Comparison of ENCODE assay signal across 8 mouse cellular contexts in genomic region chr1:72870615-72871336, GRCm38 (mm10). TPM values are rescaled to one million over a fixed set of nuclear protein-coding genes. Genes with fewer than 3 reads are reported as not detected.
DNase-seq lines count a peak whose midpoint lies in the region; ATAC-seq and TF ChIP-seq lines count a peak whose summit lies in the region.

No protein-coding gene starts in this region.

- no peaks in the 10 kb centered on the region for H3K9me3 ChIP-seq in megakaryocyte, embryonic 14.5 days

- no peak overlapping the region for H3K27ac ChIP-seq in small intestine, adult 2 months (ENCODE audit: insufficient read depth, low read depth, low read length)

- WGBS in small intestine, adult 2 months = under 1% methylated on average over 20 of the region's 20 CpGs

- peak; percentile 86 for DNase-seq in ZHBTc4 (ENCODE audit: low read depth, low spot score)
- peak; percentile 84 for DNase-seq in gastrocnemius, postnatal 14 days
- DNase-seq in induced T-regulatory cell, adult 2 months (ENCODE audit: low read depth) = peak; percentile 15
- DNase-seq in left cerebral cortex, postnatal 10 days (ENCODE audit: extremely low spot score in 1 of 2, low spot score in 2 of 2) = peak; percentile 91 to 92
- no peak for DNase-seq in c-Kit-positive CD71-positive TER-119-positive erythroid progenitor cells, embryonic 14.5 days (ENCODE audit: low spot score)

- intact Hi-C loops in gastrocnemius, postnatal 14 days (cut with DNase I; ENCODE audit: low total_unique reads) = no loop called here
- intact Hi-C loops in left cerebral cortex, postnatal 10 days (cut with DNase I) = loop anchor here (10.0 kb wide), 1 partner anchor 664 kb away; no protein-coding TSS in a partner anchor

- no peak for TF ChIP-seq CTCF in small intestine, adult 2 months (IDR thresholded peaks at IDR 0.05; ENCODE audit: extremely low read depth, insufficient read length, insufficient replicate concordance, low read depth, low read length)

- no peaks in the 10 kb centered on the region for H3K36me3 ChIP-seq in megakaryocyte, embryonic 14.5 days (replicated peaks; ENCODE audit: low read length)
- no peaks in the 10 kb centered on the region for H3K36me3 ChIP-seq in small intestine, adult 2 months (ENCODE audit: control insufficient read depth, insufficient read depth, low read length)

- H3K27me3 ChIP-seq in megakaryocyte, embryonic 14.5 days (replicated peaks) = peaks cover 72% of the 10 kb centered on the region
- H3K27me3 ChIP-seq in small intestine, adult 2 months (ENCODE audit: control insufficient read depth, insufficient read depth, low read length) = peaks cover 26% of the 10 kb centered on the region

- no peak for TF ChIP-seq POLR2A in small intestine, adult 2 months (IDR thresholded peaks at IDR 0.05; ENCODE audit: low read depth, low read length)

- peaks cover 58% of the 10 kb centered on the region for H3K4me1 ChIP-seq in megakaryocyte, embryonic 14.5 days
- peaks cover 14% of the 10 kb centered on the region for H3K4me1 ChIP-seq in small intestine, adult 2 months (ENCODE audit: control insufficient read depth, insufficient read depth, insufficient read length, low read length)

- peak overlapping the region; percentile 87 for H3K4me3 ChIP-seq in megakaryocyte, embryonic 14.5 days (replicated peaks)
- peak overlapping the region; percentile 56 for H3K4me3 ChIP-seq in small intestine, adult 2 months (ENCODE audit: low read depth, low read length)

- ATAC-seq in common myeloid progenitor, adult 5-6 weeks (replicated peaks; ENCODE audit: low read depth, poor library complexity, severe bottlenecking) = peak; percentile 38

RNA-seq across cellular contexts. Expression of gene Igfbp5, which starts 3.9 kb away (rescaled TPM):
- 0.37 and 1.0 TPM in 2 replicates for total RNA-seq in common myeloid progenitor, adult 5-6 weeks (2017)
- total RNA-seq in gastrocnemius, postnatal 14 days (2021) = 100 to 1,000 TPM; 254 to 324 TPM
- 10 to 100 TPM; 97.0 to 98.9 TPM for total RNA-seq in left cerebral cortex, postnatal 10 days (2021)
- polyA plus RNA-seq in megakaryocyte, embryonic 14.5 days (2012; ENCODE audit: insufficient read depth, low replicate concordance) = 0.04 TPM in 1 of 2 replicates, not detected in the other
- polyA plus RNA-seq in small intestine, adult 2 months (2012; rRNA removed) = 5.5 and 8.6 TPM in 2 replicates

RNA-seq across cellular contexts. Expression of gene Igfbp2, which starts 46.5 kb away (rescaled TPM):
- not detected in 2 replicates for total RNA-seq in common myeloid progenitor, adult 5-6 weeks (2017)
- 1 to 10 TPM; 2.5 to 3.1 TPM for total RNA-seq in gastrocnemius, postnatal 14 days (2021)
- 100 to 1,000 TPM; 109 to 114 TPM for total RNA-seq in left cerebral cortex, postnatal 10 days (2021)
- not detected in 2 replicates for polyA plus RNA-seq in megakaryocyte, embryonic 14.5 days (2012; ENCODE audit: insufficient read depth, low replicate concordance)
- 7.7 and 17.9 TPM in 2 replicates for polyA plus RNA-seq in small intestine, adult 2 months (2012; rRNA removed)

Comparison
In these comparisons a context has a peak if more than half of its experiments do, and no peak if none do; other contexts are left out.
1. RNA of gene Igfbp5, which starts 3.9 kb away (total RNA-seq): 254 to 324 TPM in gastrocnemius, postnatal 14 days and 97.0 to 98.9 TPM in left cerebral cortex, postnatal 10 days; 0.37 to 1.0 TPM in common myeloid progenitor, adult 5-6 weeks; every median in the first group is over 10 times any median in the second.
2. RNA of gene Igfbp2, which starts 46.5 kb away (total RNA-seq): 109 to 114 TPM in left cerebral cortex, postnatal 10 days; 2.5 to 3.1 TPM in gastrocnemius, postnatal 14 days and not detected in common myeloid progenitor, adult 5-6 weeks; every median in the first group is over 10 times any median in the second.